Mouse (Mus musculus) CH12.LX (cell line): ENCODE results near the gene Tmem150c.

Experiments
- CTCF ChIP-seq, 2 experiments: IDR thresholded peaks in 1 of 2; conservative IDR thresholded peaks in 1 of 2; 2 replicates each; pipeline ENCODE4 v1.5.1; 2011 to 2012; ENCODE audit warnings: low read depth in 2 of 2, low read length in 2 of 2, improper control_type of control experiment in 1 of 2, inconsistent platforms in 1 of 2, mild to moderate bottlenecking in 1 of 2, moderate library complexity in 1 of 2
- EP300 ChIP-seq: IDR thresholded peaks from 2 replicates; pipeline ENCODE4 v1.6.1; 2011; ENCODE audit warnings: low read length, improper control_type of control experiment
- MYC ChIP-seq: IDR thresholded peaks from 2 replicates; pipeline ENCODE4 v1.6.1; 2011; ENCODE audit warnings: low read depth, mild to moderate bottlenecking, improper control_type of control experiment, low read length
- ZKSCAN1 ChIP-seq: IDR thresholded peaks from 2 replicates; pipeline ENCODE4 v1.6.1; 2012; ENCODE audit warnings: low read depth, inconsistent platforms, low read length, improper control_type of control experiment, borderline replicate concordance

- no peak for TF ChIP-seq EP300
- TF ChIP-seq ZKSCAN1: no peak
- TF ChIP-seq CTCF (conservative IDR thresholded peaks at IDR 0.05 in 1 of 2, IDR thresholded peaks at IDR 0.05 in 1 of 2; ENCODE audit: low read depth in 2 of 2, low read length in 2 of 2): no peak
- no peak for TF ChIP-seq MYC
These were observed 129.5 kb downstream of the Tmem150c start for GRCm38 (mm10) chr5:100030069-100030468.
